8 mouse cellular contexts compared by ENCODE assay signal in the genomic region with DNA sequence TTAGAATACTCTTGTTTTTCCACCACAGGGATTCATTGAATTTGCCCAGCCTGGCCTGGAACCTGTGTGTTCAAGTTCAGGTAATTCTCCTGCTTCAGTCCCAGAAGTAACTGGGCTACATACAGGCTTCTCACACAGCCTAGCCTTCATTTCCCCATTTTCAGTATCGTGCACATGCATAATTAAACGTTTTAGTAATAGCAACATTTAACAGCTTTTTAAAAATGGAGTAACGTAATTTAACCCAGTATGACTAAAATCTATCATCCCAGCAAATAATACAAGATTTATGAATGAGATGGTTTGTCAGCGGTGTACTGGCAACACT. TPM values are rescaled to one million over a fixed set of nuclear protein-coding genes. Genes with fewer than 3 reads are reported as not detected.
DNase-seq lines count a peak whose midpoint lies in the region; ATAC-seq and TF ChIP-seq lines count a peak whose summit lies in the region.

No protein-coding gene starts in this region.

- H3K4me2 ChIP-seq in embryonic facial prominence, embryonic 11.5 days (ENCODE audit: low read depth, low read length) = peak overlapping the region; percentile 33
- peak overlapping the region; percentile 82 for H3K4me2 ChIP-seq in intestine, embryonic 16.5 days (ENCODE audit: low read depth, low read length)
- peak overlapping the region; percentile 74 for H3K4me2 ChIP-seq in neural tube, embryonic 13.5 days

- TF ChIP-seq CTCF in layer of hippocampus, adult 2 months (conservative IDR thresholded peaks at IDR 0.05) = no peak

- H3K9ac ChIP-seq in embryonic facial prominence, embryonic 11.5 days (replicated peaks; ENCODE audit: low read length) = peak overlapping the region; percentile 97
- peak overlapping the region; percentile 99; the same call in 1 of the 2 replicates for H3K9ac ChIP-seq in intestine, embryonic 16.5 days (ENCODE audit: low read depth, low read length)
- H3K9ac ChIP-seq in neural tube, embryonic 13.5 days = peak overlapping the region; percentile 97

- H3K4me3 ChIP-seq in layer of hippocampus, adult 2 months = peak overlapping the region; percentile 91
- peak overlapping the region; percentile 91 for H3K4me3 ChIP-seq in embryonic facial prominence, embryonic 11.5 days (ENCODE audit: low read depth, low read length)
- H3K4me3 ChIP-seq in intestine, embryonic 16.5 days (ENCODE audit: low read length) = peak overlapping the region; percentile 95
- peak overlapping the region; percentile 93 for H3K4me3 ChIP-seq in neural tube, embryonic 13.5 days

- H3K27me3 ChIP-seq in embryonic facial prominence, embryonic 11.5 days (ENCODE audit: control insufficient read depth, insufficient read depth, low read length) = no peaks in the 10 kb centered on the region
- no peaks in the 10 kb centered on the region for H3K27me3 ChIP-seq in intestine, embryonic 16.5 days (replicated peaks; ENCODE audit: control insufficient read depth, insufficient read depth, low read length)
- no peaks in the 10 kb centered on the region for H3K27me3 ChIP-seq in neural tube, embryonic 13.5 days

- no peaks in the 10 kb centered on the region for H3K4me1 ChIP-seq in embryonic facial prominence, embryonic 11.5 days (ENCODE audit: control insufficient read depth, insufficient read depth, low read length)
- peaks cover 3% of the 10 kb centered on the region for H3K4me1 ChIP-seq in intestine, embryonic 16.5 days (ENCODE audit: control insufficient read depth, insufficient read depth, low read length)
- peaks cover 16% of the 10 kb centered on the region for H3K4me1 ChIP-seq in neural tube, embryonic 13.5 days (replicated peaks)

- H3K9me3 ChIP-seq in embryonic facial prominence, embryonic 11.5 days (replicated peaks; ENCODE audit: control insufficient read depth, low read length) = no peaks in the 10 kb centered on the region
- H3K9me3 ChIP-seq in intestine, embryonic 16.5 days (ENCODE audit: control insufficient read depth, low read length) = no peaks in the 10 kb centered on the region
- H3K9me3 ChIP-seq in neural tube, embryonic 13.5 days = no peaks in the 10 kb centered on the region

- H3K27ac ChIP-seq in layer of hippocampus, adult 2 months = peak overlapping the region; percentile 93
- H3K27ac ChIP-seq in embryonic facial prominence, embryonic 11.5 days (replicated peaks; ENCODE audit: low read depth, low read length) = no peak overlapping the region; the same call in 1 of the 2 replicates
- peak overlapping the region; percentile 93; the same call in 1 of the 2 replicates for H3K27ac ChIP-seq in intestine, embryonic 16.5 days (ENCODE audit: low read length)
- H3K27ac ChIP-seq in neural tube, embryonic 13.5 days (replicated peaks) = peak overlapping the region; percentile 97; the same call in 1 of the 2 replicates

- no peak for ATAC-seq in embryonic facial prominence, embryonic 11.5 days (replicated peaks; ENCODE audit: insufficient number of reproducible peaks, low FRiP score, low TSS enrichment, low read depth)
- no peak for ATAC-seq in intestine, embryonic 16.5 days
- ATAC-seq in neural tube, embryonic 13.5 days (ENCODE audit: low read depth) = no peak

- no peaks in the 10 kb centered on the region for H3K36me3 ChIP-seq in embryonic facial prominence, embryonic 11.5 days (replicated peaks; ENCODE audit: control insufficient read depth, insufficient read depth, low read depth, low read length)
- no peaks in the 10 kb centered on the region for H3K36me3 ChIP-seq in intestine, embryonic 16.5 days (ENCODE audit: control insufficient read depth, insufficient read depth, low read length)
- no peaks in the 10 kb centered on the region for H3K36me3 ChIP-seq in neural tube, embryonic 13.5 days

- 33% methylated on average over 4 of the region's 4 CpGs for WGBS in embryonic facial prominence, embryonic 11.5 days
- WGBS in intestine, embryonic 16.5 days = 22% methylated on average over 4 of the region's 4 CpGs
- WGBS in neural tube, embryonic 13.5 days = 20% methylated on average over 4 of the region's 4 CpGs

- no peak for DNase-seq in layer of hippocampus, adult 2 months (ENCODE audit: low spot score in 2 of 2)
- no peak for DNase-seq in layer of hippocampus, adult 11-12 months (ENCODE audit: low spot score)
- DNase-seq in embryonic facial prominence, embryonic 11.5 days (ENCODE audit: low spot score) = no peak
- no peak for DNase-seq in cerebellum, adult 11 months
- no peak for DNase-seq in adrenal gland, adult 2 months
- DNase-seq in Muller cell, postnatal 12 days (ENCODE audit: inconsistent ontology term) = no peak

RNA-seq across cellular contexts. Expression of a gene that starts 0.6 kb away (rescaled TPM):
- total RNA-seq in layer of hippocampus, adult 2 months (2021) = 10 to 100 TPM; 67.1 to 68.0 TPM
- 11.5 and 11.8 TPM in 2 replicates for polyA plus RNA-seq in embryonic facial prominence, embryonic 11.5 days (2014; fragmentation: Nextera tagmentation; extraction: Ambion mirVana)
- 6.9 and 7.8 TPM in 2 replicates for polyA plus RNA-seq in intestine, embryonic 16.5 days (2015; fragmentation: Nextera tagmentation; extraction: Ambion mirVana)
- polyA plus RNA-seq in neural tube, embryonic 13.5 days (2015; fragmentation: Nextera tagmentation; extraction: Ambion mirVana) = 15.1 and 17.0 TPM in 2 replicates
- total RNA-seq in adrenal gland, adult 2 months (2021) = 10 to 100 TPM; 26.5 to 44.3 TPM
- 41.7 and 49.9 TPM in 2 replicates for polyA plus RNA-seq in adrenal gland, adult 2 months (2012; rRNA removed)

RNA-seq across cellular contexts. Expression of a gene that starts 49.7 kb away (rescaled TPM):
- not detected for total RNA-seq in layer of hippocampus, adult 2 months (2021)
- polyA plus RNA-seq in embryonic facial prominence, embryonic 11.5 days (2014; fragmentation: Nextera tagmentation; extraction: Ambion mirVana) = not detected in 2 replicates
- not detected in 2 replicates for polyA plus RNA-seq in intestine, embryonic 16.5 days (2015; fragmentation: Nextera tagmentation; extraction: Ambion mirVana)
- not detected in 2 replicates for polyA plus RNA-seq in neural tube, embryonic 13.5 days (2015; fragmentation: Nextera tagmentation; extraction: Ambion mirVana)
- total RNA-seq in adrenal gland, adult 2 months (2021) = not detected
- not detected in 2 replicates for polyA plus RNA-seq in adrenal gland, adult 2 months (2012; rRNA removed)
